18 mouse cellular contexts compared by ENCODE assay signal in the genomic region with DNA sequence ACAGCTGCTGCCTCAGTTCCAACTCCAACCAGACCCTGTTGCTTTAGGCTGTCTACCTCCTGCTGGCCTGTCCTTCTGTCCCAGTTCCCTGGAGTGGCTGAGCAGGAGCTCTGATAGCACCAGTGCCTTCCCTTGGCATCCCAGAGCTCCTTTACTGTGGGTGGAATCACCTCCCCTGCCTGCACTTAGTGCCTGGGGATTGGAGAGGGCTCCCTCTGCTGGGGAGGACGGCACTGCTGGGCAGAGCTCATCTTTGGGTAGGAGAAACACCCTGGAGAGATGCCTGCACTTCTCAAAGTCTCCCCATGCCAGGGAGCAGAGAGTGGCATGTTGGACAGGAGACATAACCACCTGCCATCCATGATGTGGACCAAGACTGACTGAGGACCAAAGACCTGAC. TPM values are rescaled to one million over a fixed set of nuclear protein-coding genes. Genes with fewer than 3 reads are reported as not detected.
"Had no signal": no experiment of that assay in that cellular context is flagged by ENCODE, and none has a peak within 500 bp of the region (broad histone marks: within the 10 kb centered on the region; RNA-seq: fewer than 3 reads in every experiment).

No protein-coding gene starts in this region.

RNA-seq across cellular contexts. Expression of a gene that starts 0.9 kb away (rescaled TPM):
- total RNA-seq: megakaryocyte, adult 5-6 weeks; midbrain, postnatal 0 days had no signal
- polyA plus RNA-seq: liver, embryonic 16.5 days; lung, adult 2 months; lung, embryonic 15.5 days; lung, postnatal 0 days; macrophage; midbrain, embryonic 11.5 days; midbrain, embryonic 13.5 days; midbrain, embryonic 15.5 days; midbrain, postnatal 0 days; myocyte; neural tube, embryonic 11.5 days; neural tube, embryonic 13.5 days; neural tube, embryonic 15.5 days; small intestine, adult 2 months; stomach, embryonic 14.5 days; stomach, embryonic 16.5 days; thymus, postnatal 0 days had no signal

RNA-seq across cellular contexts. Expression of a gene that starts 14.6 kb away (rescaled TPM):
- total RNA-seq: megakaryocyte, adult 5-6 weeks; midbrain, postnatal 0 days had no signal
- polyA plus RNA-seq: liver, embryonic 16.5 days; lung, adult 2 months; lung, embryonic 15.5 days; lung, postnatal 0 days; macrophage; midbrain, embryonic 11.5 days; midbrain, embryonic 13.5 days; midbrain, embryonic 15.5 days; midbrain, postnatal 0 days; myocyte; neural tube, embryonic 11.5 days; neural tube, embryonic 13.5 days; neural tube, embryonic 15.5 days; small intestine, adult 2 months; stomach, embryonic 14.5 days; stomach, embryonic 16.5 days; thymus, postnatal 0 days had no signal

RNA-seq across cellular contexts. Expression of a gene that starts 31.2 kb away (rescaled TPM):
- total RNA-seq: megakaryocyte, adult 5-6 weeks; midbrain, postnatal 0 days had no signal
- polyA plus RNA-seq: liver, embryonic 16.5 days; lung, adult 2 months; lung, embryonic 15.5 days; lung, postnatal 0 days; macrophage; midbrain, embryonic 11.5 days; midbrain, embryonic 13.5 days; midbrain, embryonic 15.5 days; midbrain, postnatal 0 days; neural tube, embryonic 11.5 days; neural tube, embryonic 13.5 days; neural tube, embryonic 15.5 days; small intestine, adult 2 months; stomach, embryonic 14.5 days; stomach, embryonic 16.5 days; thymus, postnatal 0 days had no signal

RNA-seq across cellular contexts. Expression of a gene that starts 45.9 kb away (rescaled TPM):
- total RNA-seq: megakaryocyte, adult 5-6 weeks; midbrain, postnatal 0 days had no signal
- polyA plus RNA-seq: liver, embryonic 16.5 days; lung, adult 2 months; lung, embryonic 15.5 days; lung, postnatal 0 days; macrophage; midbrain, embryonic 11.5 days; midbrain, embryonic 13.5 days; midbrain, embryonic 15.5 days; midbrain, postnatal 0 days; myocyte; neural tube, embryonic 11.5 days; neural tube, embryonic 13.5 days; neural tube, embryonic 15.5 days; small intestine, adult 2 months; stomach, embryonic 14.5 days; stomach, embryonic 16.5 days; thymus, postnatal 0 days had no signal

RNA-seq across cellular contexts. Expression of a gene that starts 56.8 kb away (rescaled TPM):
- total RNA-seq: megakaryocyte, adult 5-6 weeks; midbrain, postnatal 0 days had no signal
- polyA plus RNA-seq: liver, embryonic 16.5 days; lung, adult 2 months; lung, embryonic 15.5 days; lung, postnatal 0 days; macrophage; midbrain, embryonic 11.5 days; midbrain, embryonic 13.5 days; midbrain, embryonic 15.5 days; midbrain, postnatal 0 days; myocyte; neural tube, embryonic 11.5 days; neural tube, embryonic 13.5 days; neural tube, embryonic 15.5 days; small intestine, adult 2 months; stomach, embryonic 14.5 days; stomach, embryonic 16.5 days; thymus, postnatal 0 days had no signal
